Mouse (Mus musculus) embryo, embryonic 11.5 days (tissue): ENCODE results near the gene Adgrf1.
"Not testable (repeated sequence)": the region's sequence is repeated elsewhere in the genome, so short reads cannot be mapped to it uniquely, and the experiment has no call there.

Experiments
- DNase-seq: peaks from one replicate; pipeline ENCODE4 v3.0.0-alpha.2; 2012; ENCODE audit warnings: low read depth, low spot score

The Adgrf1 gene

GRCm38 (mm10) chr17:43266636-43267035, 3.5 kb upstream of the Adgrf1 start:
- no peak for DNase-seq

DNA sequence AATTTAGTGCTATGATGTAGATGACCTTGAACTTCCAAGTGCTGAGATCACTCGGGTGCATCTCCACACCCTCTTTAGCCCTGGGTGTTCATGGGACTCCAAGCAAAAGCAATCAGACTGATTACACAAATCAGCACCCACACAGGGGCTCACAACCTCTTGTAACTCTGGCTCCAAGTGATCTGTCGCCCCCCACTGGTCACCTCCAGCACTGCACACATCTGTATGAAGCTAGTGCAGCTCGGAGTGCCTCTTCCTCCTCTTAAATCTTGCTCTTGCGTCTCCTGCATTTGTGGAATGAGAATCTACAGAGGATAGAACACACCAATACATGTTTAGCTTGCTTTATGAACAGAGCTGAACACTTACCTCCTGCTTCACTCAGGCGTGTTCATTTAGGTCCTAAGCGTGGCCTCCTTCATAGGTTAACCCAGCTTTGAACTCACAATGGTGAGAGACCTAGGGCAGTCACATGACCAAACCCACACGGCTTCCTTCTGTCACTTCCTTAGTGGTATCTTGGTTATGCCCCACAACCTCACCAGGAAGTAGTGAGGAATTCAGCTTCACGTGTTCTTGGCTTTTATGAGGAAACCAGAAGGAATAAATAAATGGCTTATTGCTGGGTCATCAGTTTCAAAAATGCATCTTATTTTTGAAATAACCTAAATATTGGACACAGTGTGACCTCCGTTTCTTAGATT, 2.9 kb upstream of the Adgrf1 start:
- DNase-seq: no peak

DNA sequence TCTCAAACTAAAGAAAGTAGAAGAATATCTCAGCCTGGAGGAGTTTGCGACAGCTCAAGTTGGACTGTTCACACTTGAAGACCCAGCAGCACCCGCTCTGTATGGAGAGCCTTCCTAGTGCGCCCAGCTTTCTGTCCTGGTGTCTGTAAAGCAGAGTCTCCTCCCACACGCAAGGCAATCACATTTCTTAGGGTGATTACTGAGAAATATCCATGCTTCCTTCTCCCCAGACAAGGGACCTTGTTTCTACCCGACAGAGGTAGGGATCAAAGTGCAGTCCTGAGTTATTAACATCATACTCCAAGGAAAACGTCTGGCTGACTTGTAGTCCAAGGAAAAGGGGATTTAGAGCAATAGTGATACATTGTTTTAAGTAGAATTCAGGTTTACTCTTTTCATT, 6.1 kb downstream of the Adgrf1 start:
- DNase-seq: no peak

GRCm38 (mm10) chr17:43277223-43277622, 7.1 kb downstream of the Adgrf1 start:
- no peak for DNase-seq

- no peak for DNase-seq
Measured at GRCm38 (mm10) chr17:43279671-43280070, 9.5 kb downstream of the Adgrf1 start.

GRCm38 (mm10) chr17:43282353-43282752, 12.2 kb downstream of the Adgrf1 start:
- no peak for DNase-seq

DNA sequence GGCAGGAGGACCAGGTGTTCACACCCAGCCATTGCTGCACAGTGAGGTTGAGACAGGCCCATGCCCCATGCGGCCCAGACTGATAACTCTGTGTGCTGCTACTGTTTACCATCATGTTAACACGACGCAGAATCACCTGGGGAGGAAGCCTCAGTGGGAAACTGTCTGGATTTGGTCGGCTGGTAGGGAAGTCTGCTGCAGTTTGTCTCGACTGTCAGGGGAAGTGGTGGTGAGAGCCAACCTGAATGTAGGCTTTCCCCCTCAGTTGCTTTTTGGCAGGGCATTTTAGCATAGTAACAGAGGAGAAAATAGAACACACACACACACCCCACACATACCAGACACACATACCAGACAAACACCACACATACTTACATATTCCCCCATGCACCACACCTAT, 12.7 kb downstream of the Adgrf1 start:
- no peak for DNase-seq

GRCm38 (mm10) chr17:43299515-43299914, 29.4 kb downstream of the Adgrf1 start:
- DNase-seq: no peak

DNA sequence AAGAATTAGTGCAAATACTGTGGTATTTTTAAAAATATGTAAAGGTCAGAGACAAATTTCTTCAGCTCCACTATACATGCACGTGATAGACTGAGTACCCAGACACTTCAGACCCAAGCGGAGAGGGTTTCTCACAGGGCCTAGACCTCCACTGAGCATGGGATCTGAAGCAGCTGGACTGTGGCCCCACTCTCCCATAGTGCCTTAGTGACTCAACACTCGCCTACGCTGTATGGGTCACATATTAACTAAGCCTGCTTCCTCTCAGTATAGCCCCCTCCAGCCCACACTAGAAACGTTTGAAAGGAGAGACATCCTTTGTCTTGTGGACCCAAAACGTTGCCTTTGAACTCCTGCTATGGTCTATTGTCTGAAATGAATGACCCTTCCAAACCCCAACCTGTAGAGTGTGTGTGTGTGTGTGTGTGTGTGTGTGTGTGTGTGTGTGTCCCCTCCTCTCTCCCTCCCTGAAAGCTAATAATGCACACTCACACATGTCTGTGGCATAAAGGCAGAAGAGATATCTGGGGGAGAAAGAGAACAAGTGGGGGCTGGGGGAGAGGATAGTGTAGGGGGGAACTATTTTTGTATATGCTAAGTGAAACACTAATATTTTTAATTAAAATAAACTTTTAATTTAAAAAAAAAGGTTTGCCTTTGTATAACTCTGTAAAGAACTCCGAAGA, 56.0 kb downstream of the Adgrf1 start:
- DNase-seq: no peak

DNA sequence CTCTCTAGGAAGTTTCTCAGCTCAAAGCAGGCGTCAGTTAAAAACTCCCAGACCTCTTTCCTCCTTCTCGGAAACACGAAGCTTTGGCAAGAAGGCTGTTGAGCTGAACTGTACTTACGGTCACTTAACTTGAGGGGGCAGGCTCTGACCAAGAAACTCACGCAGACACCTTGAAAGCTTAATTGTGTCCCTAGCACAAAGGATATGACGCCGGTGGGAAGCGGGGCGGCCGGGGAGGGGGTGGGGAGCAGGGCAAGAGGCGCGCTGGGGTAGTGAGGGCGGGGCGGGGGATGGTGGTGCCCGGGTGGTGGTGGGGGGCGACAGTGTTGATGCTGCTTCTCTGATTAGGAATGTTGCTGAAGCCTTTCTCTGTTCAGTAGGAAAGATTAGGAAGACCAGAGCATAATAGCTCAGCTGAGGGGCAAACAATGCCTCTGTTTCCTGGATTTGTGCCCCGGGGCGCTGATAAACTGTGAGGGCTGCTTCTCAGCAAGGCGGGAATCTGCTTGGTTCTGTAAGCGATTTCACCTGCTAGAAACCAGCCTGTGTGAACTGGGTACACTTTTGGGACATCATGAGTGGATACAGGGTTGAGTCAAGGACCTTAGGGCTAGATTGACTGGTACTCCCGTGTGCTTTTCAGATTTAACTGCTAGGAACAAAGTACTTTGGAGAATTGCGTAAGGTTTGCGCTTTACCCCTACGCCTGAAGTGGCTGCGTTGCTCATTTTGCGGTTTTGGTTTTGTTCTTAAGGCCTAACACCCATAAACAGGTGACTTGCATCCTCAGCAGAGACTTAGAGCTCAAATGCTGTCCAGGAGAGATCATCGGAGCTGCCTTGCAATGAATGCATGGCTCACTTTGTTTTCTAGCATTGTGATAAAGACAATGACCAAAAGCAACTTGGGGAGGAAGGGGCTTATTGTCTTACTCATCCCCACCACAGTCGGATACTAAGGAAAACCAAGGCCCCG, 56.9 kb downstream of the Adgrf1 start:
- peak; percentile 80 for DNase-seq

GRCm38 (mm10) chr17:43327810-43328209, 57.7 kb downstream of the Adgrf1 start:
- DNase-seq: no peak

DNA sequence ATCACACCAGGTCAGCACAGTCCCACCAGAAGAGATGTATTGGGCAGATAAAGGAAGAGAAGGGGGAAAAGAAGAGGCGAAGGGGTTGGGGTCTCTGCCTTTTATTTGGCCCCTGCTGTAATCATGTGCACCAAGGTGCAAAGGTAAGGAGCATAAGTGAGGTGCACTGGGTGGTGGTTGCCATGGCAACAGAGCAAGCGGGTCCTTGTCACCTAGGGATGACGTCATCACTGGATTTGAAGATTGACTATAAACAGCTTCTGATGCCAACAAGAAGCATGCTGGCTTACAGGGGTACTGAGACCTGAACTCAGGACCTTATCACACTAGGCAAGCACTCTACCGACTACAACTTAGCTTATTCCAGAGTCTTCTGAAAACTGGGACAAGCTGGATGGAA, 59.1 kb downstream of the Adgrf1 start:
- DNase-seq: no peak

DNA sequence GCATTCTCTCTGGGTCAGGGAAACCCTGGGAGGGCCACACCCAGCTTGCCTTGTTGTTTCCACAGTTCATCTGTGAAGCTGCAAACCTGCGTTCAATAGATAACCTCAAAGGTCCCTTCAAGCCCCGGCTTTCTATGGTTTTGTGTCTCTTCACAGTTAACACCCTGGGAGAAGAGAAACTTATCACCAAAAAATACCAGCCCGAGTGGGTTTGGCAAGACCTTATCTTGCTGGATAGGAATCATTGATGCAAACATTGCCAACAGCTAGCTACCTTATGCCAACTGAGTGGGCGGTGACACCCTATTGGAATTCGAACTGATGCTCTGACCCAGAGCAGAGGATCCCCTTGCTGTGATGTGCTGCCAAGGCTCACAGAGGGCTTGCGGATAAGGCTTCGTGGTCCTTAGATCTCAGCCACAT, 59.6 kb downstream of the Adgrf1 start:
- DNase-seq: no peak

- no peak for DNase-seq
Measured at GRCm38 (mm10) chr17:43332686-43333085, 62.6 kb downstream of the Adgrf1 start.

GRCm38 (mm10) chr17:43334074-43334473, 63.9 kb downstream of the Adgrf1 start:
- no peak for DNase-seq

DNA sequence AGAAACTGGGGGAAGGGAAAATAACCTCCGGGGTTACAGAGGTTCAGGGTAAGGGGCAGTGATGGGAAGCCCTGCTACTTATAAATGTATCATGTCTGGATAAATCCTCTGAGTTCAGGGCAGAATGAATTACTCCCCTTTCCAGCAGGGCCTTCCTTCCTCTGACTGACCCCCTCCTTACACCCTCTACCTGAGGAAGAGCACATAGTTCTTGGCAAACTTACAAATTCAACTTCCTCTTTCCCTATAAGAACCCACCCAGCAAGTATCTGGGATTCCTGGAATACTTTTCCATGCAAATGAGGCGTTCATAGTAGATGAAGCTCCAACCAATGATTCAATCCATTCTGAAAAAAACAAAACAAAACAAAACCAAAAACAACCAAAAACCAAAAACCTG, 67.5 kb downstream of the Adgrf1 start:
- DNase-seq: no peak

GRCm38 (mm10) chr17:43338279-43338678, 68.2 kb downstream of the Adgrf1 start:
- DNase-seq: no peak

GRCm38 (mm10) chr17:43346499-43346898, 76.4 kb downstream of the Adgrf1 start:
- DNase-seq: not testable (repeated sequence)

DNA sequence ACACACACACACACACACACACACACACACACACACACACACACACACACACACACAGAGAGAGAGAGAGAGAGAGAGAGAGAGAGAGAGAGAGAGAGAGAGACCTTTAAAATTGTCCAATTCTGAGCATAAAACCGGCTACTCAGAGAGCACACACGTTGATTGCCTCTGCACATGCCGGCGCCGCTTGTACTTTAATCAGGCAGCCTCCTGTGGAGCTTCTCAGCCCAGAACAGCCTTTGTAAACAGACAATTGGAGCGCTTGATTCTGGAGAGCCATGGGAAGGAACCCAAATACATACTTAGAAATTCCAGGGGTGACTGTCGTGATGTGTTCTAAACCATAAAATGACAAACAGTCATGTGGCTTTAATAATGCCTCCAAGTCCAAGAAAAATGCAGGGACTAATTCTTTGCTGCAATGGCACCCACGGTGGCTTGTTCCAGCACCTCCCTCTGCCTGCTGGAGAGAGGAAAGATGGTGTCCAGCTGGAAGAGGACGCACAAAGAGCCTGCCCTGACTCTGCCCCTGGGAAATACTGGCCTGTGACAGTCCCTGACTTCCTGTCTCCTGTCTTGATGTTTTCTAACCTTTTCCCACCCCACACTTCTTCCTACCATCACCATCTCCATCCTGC, 87.9 kb downstream of the Adgrf1 start:
- no peak for DNase-seq

GRCm38 (mm10) chr17:43359826-43360619, 89.9 kb downstream of the Adgrf1 start, which contains the start of gene Adgrf5:
Gene Adgrf5 (plus strand): TSS chr17:43360451.
- DNase-seq: no peak

GRCm38 (mm10) chr17:43361021-43361420, 90.9 kb downstream of the Adgrf1 start:
- no peak for DNase-seq
